Mouse (Mus musculus) CD4-positive naive resting alpha-beta T cell, adult 76 days (primary cell): Measurements from ENCODE around the gene Spo11. TPM values are rescaled to one million over a fixed set of nuclear protein-coding genes. Genes with fewer than 3 reads are reported as not detected.

Source experiments
- total RNA-seq: library from RNA; stranded (reverse); gene quantifications from one replicate; pipeline ENCODE4 v1.2.4, GENCODE M21; 2023

The Spo11 gene
- total RNA-seq = 1.4 TPM

DNA sequence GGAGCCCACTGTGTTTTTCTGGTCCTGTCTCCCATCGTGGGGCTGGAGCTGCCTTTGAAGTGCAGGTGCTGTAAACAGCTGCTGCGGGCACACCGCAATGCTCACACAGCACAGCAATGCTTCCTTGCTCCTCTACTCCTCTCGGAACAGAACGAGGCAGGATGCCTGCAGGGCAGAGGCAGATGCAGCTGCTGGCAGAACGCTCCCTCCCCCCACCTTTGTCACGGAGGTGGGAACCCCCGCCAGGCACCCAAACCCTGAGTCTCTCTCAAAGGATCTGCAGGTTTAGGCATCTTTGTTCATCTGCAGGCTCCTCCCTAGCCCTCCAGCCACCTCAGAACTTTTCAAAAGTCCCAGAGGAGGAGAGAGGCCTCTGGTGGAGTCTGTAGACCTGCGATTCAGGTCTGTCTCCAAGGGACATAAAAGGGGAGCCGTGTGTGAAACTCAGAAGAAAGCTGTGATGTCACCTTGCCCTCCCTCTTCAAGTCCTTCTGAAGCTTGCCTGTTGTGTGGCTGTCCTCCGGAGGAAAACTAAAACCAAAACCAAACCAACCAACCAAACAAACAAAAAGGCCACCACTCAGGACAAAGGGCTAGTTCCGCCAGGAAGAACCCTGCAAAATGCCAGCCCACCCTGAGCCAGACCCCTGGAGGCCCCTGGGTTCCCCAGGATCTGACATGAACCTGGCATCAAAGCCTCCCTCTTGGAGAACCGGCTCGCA is at the start of gene Spo11:
Spo11 (plus strand) TSS at position 292 of the 722 bp plus-strand sequence.

DNA sequence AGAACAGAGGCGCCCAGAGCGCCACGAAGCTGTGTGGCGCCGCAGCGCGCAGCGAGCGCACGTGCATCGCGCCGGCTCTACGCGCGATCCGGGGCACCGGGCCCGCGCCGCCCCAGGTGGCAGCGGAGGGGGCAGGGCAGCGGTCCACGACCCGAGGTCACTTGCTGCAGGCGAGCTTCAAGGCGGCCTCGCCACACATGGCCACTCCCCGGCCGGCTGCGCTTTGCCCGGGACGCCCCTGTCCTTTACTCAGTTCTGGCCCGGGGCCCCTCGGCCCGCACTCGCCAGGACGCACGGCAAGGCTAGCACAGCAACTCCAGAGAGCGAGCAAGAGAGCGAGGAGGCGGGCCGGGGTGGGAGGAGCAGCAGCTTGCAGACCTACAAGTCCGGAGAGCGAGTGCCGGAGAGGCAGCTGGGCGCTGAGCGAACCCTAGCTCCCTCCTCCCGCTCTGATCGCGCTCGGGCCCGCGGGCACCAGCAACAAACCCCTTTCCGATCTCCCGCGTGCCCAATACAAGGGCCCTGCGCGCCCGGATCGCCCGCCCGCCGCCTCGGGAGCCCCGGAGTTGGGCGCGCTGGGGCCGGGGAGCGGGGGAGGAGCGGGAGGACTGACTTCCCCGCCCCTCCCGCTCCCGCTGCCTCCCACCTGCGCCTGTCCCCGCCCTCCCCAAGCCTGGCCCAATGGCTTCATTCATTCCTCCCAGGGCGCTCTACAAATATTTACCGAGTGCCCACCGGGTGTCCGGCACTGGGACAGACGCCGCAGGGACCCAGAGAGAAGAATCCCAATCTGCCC is 37.3 kb upstream of the Spo11 start, which contains the start of gene Bmp7:
Bmp7 (minus strand) TSS at position 319 of the 796 bp plus-strand sequence.

DNA sequence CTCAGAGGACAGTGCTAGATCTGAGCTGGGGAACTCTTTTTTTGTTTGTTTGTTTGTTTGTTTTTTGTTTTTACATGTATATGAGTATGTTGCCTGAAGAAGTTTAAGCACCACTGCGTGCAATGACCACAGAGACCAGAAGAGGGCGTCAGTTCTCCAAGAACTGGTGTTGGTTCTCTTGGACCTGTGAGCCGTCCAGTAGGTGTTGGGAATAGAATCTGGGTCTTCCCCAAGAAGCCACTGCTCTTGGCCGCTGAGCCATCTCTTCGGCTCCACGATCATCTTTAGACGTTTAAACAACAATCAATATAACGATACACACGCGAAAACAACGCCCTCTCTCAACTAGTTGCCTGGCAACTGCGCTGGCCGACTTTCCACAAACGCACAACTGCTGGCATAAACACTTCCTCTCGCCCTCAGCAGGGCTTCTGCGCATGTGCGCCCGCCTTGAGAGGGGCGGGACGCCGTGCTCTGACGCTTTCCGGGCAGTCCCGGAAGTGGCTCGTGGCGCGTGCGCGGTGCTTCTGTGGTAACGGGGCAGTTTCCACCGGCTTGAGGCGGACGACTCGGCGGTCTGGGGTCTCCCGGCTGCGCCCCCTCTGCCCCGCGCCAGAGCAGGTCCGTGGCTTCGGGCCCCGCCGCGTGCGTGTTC is 22.3 kb downstream of the Spo11 start, which contains the start of gene Rae1:
Rae1 (plus strand) TSS at position 488 of the 655 bp plus-strand sequence.

DNA sequence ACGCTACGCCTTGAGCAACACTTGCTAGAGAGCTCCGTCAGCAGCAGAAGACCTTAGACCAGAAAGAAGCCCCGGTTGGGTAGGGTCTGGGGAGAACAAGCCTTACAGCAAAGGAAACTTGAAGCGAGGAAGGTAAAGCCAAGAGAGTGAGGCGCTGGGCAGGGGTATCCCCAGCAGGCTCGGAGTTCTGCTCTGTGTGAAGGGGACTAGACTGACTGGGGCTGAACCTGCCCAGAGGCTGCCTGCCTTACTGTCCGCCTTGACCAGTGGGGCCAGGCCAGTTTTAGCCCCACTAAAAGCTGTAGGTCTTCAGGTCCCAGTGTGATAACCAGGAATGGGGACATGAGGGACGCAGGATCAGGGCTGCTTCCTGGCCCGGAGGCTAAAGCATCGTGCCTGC is 42.9 kb downstream of the Spo11 start, which contains the start of gene Rbm38:
Rbm38 (plus strand) TSS at position 69 of the 400 bp plus-strand sequence.

Other genes with a start within 250 kb of the Spo11 start
- 2.1 TPM for gene Bmp7, start 37.4 kb upstream of the Spo11 start, total RNA-seq
- 83.9 TPM for gene Rae1, start 22.4 kb downstream of the Spo11 start, total RNA-seq
- gene Rbm38, start 42.8 kb downstream of the Spo11 start, total RNA-seq = 287 TPM
- not detected for gene Ctcfl, start 141.8 kb downstream of the Spo11 start, total RNA-seq
- not detected for gene Pck1, start 175.3 kb downstream of the Spo11 start, total RNA-seq
- gene Zbp1, start 241.2 kb downstream of the Spo11 start, total RNA-seq = 64.5 TPM